Mouse (Mus musculus) thymus, adult 2 months (tissue): ENCODE data around the gene Sec1.

Experiments
- CTCF ChIP-seq: fragments of 200-500 bp; IDR thresholded peaks from 2 replicates; pipeline ENCODE4 v1.5.1; 2012; ENCODE audit warnings: mild to moderate bottlenecking, control low read depth, low read length, moderate library complexity, borderline replicate concordance; ENCODE audit not compliant: control insufficient read depth, poor library complexity, insufficient read depth; ENCODE audit errors: extremely low read depth
- POLR2A ChIP-seq: fragments of 200-500 bp; IDR thresholded peaks from 2 replicates; pipeline ENCODE4 v1.6.1; 2012; ENCODE audit warnings: mild to moderate bottlenecking, low read length, control low read depth, moderate library complexity; ENCODE audit not compliant: control insufficient read depth, poor library complexity, insufficient read depth; ENCODE audit errors: extremely low read depth

GRCm38 (mm10) chr7:45701072-45701471 lies 6.9 kb upstream of the Sec1 start:
- TF ChIP-seq CTCF, result no peak
- no peak for TF ChIP-seq POLR2A
